Mouse (Mus musculus) adrenal gland, adult 2 months (tissue): Measurements from ENCODE around the gene Galt. TPM values are rescaled to one million over a fixed set of nuclear protein-coding genes. Genes with fewer than 3 reads are reported as not detected.

Experiments
- DNase-seq: peaks from one replicate; pipeline ENCODE4 v3.0.0; 2021
- long read RNA-seq: library from polyadenylated mRNA; stranded (forward); transcript quantifications from one replicate; pipeline ENCODE4 v2.0.0, GENCODE M21; 2021
- polyA plus RNA-seq: library from polyadenylated mRNA; depleted of rRNA; stranded (reverse); fragments of >200 nt; gene quantifications from 2 replicates; pipeline ENCODE4 v1.2.3, GENCODE M21; 2012; rRNA removed
- total RNA-seq, 2 experiments: library from RNA; stranded (reverse); gene quantifications; 2 replicates each; pipeline ENCODE4 v1.2.3; 2021

The Galt gene
- total RNA-seq: 10 to 100 TPM; 42.9 to 43.3 TPM
- 113 and 117 TPM in 2 replicates for polyA plus RNA-seq
- long read RNA-seq, transcript Galt-201 (11 exons, 1,595 nt): major isoform, 14 of 32 reads
- long read RNA-seq, partial matches to known transcripts: 11 of 32 reads
- long read RNA-seq, other reads (novel, unspliced or antisense): 7 of 32 reads

DNA sequence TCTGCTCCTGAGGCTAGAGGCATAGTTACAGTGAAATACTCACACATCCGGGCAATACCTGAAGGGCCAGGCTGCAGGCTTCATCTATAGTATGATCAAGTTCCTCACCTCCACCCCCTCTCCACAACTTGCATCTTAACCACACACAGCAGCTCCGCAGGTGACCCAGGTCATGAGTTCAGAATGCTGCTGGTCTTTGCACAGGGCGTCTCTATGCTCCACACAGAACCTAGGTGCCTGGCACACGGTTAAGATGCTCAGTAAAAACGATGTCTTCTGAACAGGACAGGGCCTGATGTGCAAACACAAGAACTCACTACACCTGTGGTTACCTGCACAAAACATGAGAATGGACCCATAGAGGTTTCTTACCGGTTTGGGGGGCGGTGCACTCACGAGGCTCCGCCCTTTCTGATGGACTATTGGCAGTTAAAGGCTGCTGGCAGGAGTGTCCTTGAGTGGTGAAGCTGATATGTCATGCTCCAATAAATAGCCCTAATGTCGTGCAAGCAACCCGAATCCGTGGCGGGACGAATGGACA is at the start of gene Galt:
Gene Galt, plus strand, starts transcription at position 432 of the 541 bp plus-strand sequence.
- DNase-seq: no peak

DNA sequence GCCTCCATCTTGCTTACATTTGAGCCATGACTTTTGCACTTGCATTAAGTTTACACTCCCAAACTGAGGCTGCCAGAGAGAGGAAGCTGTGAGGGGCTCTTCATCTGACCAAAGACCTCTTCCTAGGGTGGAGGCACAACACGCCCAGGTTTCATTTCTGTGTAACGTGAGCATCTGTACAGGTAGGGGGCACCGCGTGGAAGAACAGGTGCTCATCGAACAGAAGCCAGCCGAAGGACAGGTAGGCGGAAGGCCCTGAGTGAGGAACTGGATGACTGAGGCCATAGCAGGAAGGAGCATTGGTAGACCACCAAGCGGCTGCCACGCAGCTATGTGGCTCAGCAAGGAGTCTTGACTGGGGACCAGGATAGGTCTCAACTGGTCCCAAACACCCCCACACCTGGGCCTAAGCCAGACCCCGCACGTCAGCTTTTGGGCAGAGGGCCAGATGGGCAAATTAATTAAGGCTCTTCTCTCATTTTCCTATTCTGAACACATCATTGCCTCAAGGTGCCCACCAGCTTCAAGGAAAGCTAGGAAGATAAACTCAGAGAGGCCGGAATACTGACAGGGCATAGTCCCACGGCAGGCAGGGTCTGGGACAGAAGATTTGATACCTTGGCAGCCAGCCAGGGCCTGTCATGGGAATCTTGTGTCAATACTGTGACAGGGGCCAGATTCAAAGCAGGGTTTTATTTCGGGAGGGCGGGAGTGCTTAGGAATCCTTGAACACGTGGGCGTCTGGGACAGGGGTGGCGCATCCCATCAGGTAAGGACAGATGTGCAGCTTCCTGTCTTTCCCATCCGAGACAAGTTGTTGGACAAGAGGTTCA is 48.9 kb upstream of the Galt start:
- no peak for DNase-seq

DNA sequence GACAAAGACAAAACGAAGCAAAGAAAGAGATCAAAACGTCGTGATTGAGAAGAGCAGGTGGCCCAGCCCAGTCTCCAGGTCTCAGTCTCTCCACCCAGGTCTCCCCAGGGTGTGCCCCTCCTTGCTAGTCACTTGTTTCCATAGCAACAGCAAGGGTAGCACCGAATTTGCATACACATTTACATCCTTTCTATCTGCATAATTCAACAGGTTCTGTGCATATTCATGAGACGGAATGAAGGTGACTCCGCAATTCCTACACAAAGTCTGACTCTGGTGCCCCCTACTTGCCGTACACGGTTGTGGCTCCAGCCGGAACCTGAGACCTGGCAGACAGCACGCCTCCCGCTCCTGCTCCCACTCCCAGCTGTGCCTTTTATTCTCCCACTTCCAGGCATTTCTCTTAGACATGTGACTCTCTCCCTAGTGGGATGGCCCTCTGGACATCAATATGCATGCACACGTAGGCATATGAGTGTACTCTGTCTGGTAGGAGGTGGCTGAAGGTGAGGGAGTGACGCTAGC is 48.0 kb upstream of the Galt start:
- peak; percentile 59 for DNase-seq

DNA sequence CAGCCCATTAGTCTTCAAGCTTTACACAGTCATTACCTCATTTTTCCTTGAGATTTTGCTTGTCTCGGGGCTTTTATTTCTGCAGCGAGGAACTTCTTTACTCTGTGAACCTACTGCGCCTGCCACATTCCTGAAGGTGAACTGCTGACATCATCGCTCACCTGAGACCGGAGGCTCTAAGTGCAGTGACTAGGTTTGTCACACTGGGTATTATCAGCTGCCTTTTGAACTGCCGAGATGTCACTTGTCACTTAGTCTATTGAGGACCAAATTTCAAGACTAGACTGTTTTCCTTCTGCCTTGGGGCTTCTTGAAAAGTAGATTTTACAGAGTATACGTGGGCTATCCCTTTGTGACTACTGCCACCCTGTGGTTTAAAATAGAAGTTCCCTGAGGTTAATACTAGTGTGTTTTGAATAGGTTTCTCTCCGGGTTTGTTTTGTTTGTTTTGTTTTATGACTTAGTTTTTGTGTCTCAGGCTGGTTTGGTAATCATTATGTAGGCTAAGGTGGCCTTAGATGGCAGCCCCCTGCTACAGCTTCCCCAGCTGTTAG is 46.8 kb upstream of the Galt start:
- DNase-seq: no peak

DNA sequence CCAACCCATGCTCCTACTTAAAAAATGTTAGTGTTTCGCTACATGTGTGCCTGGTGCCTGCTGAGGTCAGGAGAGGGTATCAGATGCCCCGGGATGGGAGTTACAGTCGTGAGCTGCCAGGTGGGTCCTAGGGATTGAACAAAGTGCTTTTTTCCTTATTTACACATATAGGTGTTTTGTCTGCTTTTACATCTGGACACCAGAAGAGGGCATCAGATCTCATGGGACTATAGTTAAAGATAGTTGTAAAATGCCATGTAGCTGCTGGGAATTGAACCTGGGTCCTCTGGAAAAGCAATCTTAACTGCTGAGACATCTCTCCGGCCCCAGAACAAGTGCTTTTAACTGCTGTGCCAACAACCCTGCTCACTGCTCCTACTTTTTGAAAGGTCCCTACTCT is 44.8 kb upstream of the Galt start:
- DNase-seq: no peak

DNA sequence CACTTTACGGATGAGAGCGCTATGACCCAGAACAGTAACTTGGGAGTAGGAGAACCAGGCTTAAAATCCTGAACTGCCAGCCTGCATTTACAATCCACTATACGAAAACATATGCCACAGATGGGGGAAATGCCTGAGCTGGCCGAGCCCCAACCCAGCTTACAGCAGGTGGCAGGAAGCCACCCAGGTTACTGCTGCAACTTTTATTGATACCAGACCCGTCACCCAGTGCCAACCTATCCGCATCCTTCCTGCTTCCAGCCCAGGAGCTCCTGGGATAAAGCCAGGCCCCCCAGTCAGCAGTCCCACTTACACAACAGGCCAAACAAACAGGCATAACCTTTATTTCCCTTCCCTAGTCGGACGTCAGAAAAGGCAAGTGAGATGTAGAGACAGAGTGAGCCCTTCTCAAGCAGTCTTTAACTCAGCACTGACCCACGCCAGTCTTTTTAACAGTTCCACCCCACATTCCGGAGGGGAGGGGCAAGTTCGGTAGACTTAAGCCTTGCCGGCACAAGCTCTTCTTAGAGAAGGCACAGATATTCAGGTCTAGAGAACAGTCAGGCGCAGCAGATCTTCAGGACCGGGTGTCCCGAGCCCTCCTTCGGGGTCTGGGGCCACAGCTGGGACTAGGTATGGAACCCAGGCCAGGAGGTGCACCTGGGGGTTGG is 43.2 kb upstream of the Galt start:
- DNase-seq: no peak

DNA sequence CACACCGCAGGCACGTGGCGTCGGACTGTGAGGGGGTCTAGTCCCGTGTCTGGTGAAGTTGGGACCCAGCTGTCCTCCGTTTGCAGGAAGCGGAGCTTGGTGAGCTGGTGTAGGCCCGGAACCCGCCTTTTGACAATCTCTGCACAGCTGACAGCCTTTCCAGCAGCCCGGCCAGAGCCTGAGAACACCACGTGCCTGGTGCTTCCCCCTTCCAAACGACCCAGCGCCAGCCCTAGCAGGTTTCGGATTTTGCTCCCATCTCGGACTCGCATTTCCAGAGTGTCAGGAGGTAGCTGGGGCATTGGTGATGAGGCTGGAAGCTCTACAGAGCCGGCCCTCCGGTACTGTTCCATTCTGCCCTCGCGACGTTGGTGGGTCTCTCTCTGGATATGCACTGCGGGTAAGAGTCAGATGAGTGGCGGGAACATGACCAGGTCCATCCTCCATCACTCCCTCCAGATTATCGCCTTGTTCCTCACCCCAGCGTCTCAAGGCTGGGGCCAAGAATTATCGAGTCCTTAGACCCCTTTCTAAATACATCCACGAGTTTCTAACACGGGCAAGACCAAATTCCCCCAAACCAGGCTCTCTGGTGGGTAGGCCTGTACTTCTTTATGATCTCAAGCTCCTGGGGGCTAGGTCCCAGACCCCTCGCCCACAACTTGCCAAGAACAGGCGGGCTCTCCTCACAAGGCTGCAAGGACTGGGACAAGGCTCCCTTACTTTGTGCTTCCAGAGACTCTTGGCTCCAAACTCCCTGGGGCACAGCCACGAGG is 42.4 kb upstream of the Galt start:
- no peak for DNase-seq

DNA sequence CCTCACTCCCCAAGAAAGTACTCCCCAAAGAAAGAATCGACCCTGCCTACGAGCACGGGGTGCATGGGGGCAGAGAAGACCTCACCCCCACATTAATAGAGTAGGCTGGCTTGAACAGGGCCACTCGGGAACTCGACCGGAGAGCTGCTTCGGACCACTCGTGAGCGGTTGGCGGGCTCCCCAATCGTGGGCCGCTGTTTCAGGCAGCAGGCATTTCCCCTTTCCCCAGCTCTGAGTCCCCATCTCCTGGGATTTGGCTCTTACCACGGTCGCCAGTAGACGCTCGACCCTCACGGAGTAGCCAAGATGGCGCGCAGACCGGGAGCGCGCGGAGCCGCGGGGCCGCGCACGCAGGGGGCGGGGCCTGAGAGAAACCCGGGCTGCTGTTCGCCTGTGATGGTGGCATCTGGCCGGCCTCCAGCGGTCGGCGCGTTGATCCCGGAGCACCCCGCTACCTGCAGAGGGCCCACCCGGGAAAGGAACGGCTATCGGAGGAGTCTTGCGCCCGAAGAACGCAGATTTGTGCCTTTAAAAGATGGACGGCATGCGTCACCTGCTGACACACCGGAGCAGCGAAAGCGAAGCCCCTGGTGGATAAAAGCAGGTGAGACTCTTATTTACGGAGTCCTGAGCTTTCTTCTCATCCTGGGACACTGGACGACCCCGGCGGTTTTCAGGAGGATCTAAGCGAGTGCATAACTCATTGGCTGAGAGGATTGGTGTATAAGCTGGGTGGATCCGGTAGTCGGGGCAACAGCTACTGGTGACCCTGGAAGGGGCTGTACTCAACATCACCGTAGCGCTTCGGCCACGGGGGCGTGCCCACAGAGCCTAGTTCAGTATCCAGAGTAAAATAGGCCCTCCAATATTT is 41.6 kb upstream of the Galt start, which contains the start of gene Rpp25l:
Gene Rpp25l, minus strand, starts transcription at position 338 of the 871 bp plus-strand sequence.
- DNase-seq: peak; percentile 92

DNA sequence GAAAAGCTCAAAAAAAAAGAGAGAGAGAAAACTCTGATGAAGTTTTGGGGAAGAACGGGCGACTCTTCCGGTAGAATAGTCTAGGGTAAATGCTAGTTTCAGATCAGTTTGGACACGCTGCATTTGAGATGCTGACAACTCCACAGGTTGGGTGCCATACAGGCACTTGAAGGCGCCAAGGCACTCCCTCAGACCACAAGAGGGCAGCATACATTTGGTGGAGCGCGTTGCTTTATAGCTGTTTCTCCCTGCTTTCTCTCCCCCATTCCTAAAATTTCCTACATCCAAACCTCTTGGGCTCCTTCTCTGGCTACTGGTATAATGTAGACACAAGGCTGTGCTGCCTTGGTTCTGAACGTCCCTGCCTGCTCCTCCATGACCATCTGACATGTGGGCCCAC is 40.8 kb upstream of the Galt start:
- peak; percentile 68 for DNase-seq

DNA sequence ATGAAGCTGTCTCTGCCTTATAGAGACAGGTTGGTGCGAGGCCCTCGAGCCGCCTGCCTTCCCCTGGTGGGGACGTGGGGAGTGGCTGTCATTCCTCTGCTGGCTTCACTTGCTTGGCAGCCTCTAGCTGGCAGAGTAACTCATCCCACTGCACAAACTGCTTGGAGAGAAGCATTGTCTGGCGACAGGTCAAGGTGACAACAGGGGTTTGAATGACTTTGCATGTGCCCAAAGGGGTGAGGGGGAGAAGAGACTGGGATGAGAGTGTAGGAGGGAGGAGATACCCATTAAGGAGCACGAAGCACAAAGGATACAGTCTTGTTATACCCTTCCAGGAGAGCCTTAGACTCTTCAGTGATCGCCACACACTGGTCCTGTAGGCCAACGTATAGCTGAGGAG is 39.9 kb upstream of the Galt start:
- no peak for DNase-seq

DNA sequence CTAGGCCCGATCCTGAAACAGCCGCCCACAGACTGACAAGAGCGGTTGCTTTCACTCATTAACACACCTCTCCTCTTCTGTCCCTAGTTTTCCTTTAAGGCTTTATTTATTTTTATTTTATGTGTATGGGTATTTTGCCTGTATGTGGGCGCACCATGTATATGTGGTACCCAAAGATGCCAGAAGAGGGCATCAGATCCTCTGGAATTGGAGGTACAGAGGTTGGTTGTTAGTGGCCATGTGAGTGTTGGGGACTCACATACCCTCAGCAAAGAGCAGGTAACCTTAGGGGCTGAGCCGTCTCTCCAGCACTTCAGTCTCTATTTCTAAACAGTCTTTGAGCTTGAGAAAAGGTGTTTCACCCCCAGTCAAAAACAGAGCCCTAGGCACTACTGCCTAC is 39.4 kb upstream of the Galt start:
- DNase-seq: no peak

DNA sequence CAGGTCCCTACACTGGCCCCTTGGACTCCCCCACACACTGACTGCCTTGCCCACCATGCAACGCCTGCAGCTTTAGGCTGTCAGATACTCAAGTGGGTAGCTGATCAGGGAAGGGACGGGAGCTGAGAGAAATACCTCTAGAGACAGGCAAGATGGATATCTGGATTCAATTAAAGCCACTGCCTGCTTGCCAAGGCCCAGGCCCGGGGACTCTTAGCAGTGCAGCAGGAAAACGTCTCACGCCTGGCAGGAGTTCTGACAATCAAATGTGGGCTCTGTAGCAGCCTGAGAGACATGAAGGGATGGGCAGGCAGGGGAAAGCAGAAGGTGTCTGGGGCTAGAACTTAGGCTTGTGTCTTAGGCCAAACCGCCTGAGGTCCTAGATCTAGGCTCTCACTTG is 38.2 kb upstream of the Galt start:
- no peak for DNase-seq

DNA sequence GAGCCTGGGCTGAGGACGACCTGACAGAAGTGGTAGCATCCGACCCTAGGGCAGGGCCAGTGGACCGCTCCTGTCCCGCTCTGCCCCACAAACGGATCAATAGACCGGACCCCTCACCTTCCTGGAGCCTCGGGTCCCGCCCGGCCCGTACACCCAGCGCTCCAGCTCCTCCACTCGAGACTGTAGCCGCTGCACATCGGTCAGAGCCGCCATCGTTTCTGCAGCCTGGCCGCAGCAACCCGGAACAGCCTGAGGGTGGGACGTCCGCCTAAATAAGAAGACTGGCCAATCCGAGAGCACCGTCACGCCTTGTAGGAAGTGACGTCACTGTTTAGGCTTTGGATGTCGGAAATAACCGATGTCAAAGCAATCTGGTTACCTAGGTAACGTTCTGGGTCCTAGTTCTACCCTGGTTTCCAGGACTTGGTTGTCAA is 32.1 kb upstream of the Galt start, which contains the start of gene Dctn3:
Gene Dctn3, minus strand, starts transcription at position 253 of the 434 bp plus-strand sequence.
- DNase-seq: peak; percentile 92

DNA sequence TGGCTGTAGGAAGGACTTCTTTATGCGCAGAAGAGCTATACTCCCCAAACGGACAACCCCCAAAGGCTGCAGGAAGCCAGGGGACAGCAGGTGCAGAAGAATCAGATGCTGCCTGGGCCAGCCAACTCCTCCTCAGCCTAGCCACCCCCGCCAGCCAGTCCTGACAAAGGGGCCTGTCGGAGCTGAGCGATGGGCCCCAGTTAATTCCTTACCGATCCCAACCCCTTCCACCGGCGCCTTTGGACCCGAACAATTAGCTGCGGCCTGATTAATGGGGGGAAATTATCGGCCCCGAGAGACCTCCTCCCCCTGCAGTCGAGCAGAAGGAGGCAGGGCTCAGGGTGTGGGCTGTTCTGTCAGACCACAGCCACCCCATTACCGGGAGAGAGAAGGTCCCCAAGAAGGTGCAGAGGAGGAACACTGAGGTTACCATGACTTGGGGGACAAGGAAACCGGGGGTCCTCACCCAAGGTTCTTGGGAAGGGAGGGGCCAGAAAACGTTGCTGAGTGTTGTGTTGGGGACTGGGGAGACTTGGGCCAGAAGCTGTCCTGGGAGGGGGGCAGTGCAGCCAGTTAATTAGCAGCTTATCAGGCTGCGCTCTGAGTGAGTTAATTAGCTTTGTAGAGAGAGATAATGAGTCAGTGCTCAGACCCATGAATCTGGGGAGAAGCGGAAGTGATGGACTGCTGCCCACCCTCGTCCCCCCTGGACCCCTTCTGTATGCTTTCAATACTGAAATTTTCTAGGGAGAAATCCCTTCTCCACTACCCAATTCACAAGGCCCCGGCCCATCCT is 28.0 kb upstream of the Galt start:
- DNase-seq: no peak

DNA sequence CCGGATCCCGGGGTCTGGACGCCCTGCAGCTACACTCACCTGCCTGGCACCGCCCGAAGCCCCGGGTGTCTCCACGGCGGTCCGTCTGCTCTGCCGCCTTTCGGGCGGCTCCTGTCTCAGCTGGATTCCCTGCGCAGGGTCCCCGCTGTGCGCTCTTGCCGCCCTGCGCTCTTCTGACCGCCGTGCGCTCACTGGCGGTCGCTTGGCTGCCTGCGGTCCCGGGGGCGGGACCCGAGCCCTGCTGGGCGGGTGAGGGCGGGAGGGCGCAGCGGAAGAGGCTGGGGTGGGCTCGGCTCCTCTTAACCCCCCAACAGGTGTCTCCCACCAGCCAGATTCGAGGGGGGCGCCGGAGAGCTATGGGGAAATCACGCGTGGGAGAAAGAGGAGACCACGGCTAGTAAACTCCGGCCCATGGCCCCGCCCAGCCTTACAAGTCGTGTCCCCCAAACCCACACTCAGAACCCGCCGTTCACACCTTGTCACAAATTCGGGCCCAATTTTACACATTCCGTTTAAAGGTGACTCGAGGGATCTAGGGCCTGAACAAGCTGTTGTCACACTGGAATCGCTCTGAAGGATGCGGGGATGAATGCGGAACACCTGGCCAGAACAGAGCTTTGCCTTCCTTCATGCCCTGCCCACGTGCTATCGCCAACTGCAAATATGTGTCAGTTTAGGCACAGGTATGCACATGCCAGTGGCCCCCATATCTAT is 23.8 kb upstream of the Galt start, which contains the start of gene Arid3c:
Gene Arid3c, minus strand, starts transcription at position 91 of the 714 bp plus-strand sequence.
- no peak for DNase-seq

DNA sequence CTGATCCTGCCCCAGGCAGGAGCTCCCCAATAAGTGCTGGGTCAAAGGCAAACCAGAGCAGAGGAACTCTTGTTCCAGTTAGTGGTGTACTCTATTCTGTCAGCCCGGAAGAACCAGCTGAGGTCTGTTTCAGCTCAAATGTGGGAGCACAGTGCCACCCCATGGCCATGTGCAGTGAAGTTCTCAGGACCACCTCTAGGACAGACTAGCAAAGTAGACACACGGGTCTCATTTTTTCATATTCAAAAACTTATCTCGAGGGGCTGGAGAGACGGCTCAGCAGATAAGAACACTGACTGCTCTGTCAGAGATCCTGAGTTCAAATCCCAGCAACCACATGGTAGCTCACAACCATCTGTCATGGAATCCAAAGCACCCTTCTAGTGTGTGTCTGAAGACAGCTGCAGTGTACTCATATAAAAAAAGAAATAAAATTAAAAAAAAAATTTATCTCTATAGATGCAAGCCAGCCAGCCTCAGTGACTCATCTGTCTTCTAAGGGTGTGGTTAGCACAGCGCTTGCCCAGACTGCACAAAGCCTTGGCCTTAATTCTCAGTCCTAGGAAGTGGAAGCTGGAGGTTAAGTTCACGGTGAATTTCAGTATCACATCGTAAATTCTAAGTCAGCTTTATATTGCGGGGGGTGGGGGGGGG is 17.3 kb upstream of the Galt start:
- peak; percentile 75 for DNase-seq

DNA sequence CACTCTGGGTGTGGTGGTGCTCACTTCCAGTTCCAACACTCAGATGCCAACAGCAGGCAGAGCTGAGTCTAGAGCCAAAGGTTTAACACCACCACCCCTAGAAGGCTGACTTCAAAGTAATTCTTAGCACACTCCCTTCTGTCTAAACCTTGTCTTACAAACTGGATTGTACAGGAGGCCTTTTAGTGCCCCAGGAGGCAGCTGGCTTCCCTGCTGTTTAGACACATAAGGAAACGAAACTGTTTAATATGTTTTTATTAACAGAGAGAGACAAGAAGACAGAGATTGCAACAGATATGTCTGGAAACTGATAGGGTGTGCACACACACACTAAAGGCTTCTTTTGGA is 16.8 kb upstream of the Galt start:
- DNase-seq: no peak

DNA sequence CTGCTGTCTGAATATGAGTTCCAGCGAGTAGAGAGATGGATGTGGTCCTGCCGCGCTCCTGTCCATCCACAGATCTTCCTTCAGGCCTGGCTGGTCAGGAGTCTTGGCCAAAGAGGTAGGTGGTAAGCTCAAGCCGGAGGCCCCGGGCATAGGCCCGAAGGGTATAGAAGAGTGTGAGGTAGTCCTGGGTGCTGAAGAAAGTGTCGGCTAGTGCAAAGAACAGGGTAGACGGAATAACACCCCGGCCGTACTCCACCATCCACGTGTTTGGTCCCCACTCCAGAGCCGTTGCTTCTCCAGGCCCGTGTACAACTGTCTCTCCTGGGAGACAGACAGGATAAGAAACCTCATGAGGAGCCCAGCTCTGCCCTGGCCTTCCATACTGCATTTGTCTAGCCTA is 15.8 kb upstream of the Galt start:
- no peak for DNase-seq
